Mouse (Mus musculus) left cerebral cortex, adult 11 months (tissue): ENCODE measurements around the gene Ldlr.
"Not testable (repeated sequence)": the region's sequence is repeated elsewhere in the genome, so short reads cannot be mapped to it uniquely, and the experiment has no call there.

Experiments
- DNase-seq: peaks from one replicate; pipeline ENCODE4 v3.0.0; 2022; ENCODE audit warnings: low spot score

The Ldlr gene

DNA sequence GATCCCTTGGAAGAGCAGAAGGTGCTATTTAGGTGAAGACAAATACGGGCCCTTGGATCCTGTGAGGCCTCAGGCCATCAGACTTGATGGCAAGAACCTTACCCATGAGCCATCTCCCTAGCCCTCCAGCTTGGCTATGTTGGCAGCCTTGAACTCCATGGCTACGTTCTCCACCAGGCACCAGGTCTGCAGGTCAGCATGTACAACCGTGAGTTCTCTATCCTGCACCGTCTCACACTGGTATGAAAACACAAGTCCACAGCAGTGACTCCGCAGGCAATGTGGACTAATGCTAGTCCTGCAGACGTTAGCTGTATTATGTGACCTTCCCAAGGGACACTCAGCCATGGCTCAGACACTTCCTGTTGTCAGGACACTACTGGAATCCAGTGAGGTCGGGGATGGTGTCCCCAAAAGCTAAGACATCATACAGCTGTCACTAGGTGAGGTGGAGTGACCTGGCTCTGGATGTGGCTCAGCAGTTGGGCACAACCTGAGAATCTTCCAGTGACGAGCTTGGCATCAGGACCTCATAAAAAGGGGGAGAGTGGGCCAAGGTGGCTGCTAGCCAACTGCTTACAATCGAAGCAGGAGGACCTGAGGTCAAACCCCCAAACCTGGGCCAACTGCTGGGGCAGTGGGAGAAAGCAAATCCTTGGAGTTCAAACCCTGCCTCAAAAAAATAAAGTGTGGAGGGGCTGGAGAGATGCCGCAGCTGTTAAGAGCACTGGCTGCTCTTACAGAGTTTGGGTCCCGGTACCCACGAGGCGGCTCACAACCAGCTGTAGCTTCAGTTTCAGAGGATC lies 31.4 kb downstream of the Ldlr start:
- DNase-seq = no peak

DNA sequence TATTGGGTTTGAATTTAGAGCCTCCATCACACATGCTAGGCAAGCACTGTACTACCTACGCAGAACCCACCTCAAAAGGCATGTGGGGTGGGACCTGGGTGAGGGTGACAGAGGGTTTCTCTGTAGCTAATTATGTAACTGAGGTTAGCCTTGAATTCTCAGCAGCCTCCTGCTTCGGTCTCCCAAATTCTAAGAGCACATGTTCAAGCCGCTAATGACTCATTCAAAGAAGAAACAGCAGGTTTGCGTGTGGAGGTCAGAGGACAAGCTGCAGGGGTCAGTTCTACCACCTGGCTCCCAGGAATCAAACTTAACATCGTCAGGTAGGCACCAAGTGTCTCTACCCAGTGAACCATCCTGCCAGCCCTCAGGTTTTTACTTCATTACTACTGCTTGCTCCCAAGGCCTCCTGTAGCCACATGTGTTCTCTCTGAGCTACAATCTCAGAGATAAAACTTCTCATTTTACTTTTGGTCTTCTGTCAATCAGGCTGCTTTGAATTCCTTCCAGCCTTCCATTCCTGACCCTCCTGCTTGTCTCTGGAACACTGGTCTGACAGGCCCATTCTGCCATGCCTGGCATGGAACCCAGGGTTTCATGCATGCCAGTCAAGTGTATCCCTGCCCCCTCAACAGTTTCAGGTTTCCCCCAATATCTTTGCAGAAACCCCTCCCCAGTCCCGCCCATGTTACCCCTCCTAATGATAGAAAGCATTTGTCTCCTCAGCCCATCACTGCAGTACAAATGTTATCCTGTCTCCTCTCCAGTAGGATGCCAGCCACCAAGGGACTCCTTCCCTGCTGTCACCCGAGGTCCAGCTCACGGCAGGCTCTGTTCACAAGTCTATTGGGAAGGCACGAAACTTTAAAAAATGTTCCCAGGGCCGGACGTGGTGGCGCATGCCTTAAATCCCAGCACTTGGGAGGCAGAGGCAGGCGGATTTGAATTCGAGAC lies 35.6 kb downstream of the Ldlr start:
- DNase-seq = no peak

DNA sequence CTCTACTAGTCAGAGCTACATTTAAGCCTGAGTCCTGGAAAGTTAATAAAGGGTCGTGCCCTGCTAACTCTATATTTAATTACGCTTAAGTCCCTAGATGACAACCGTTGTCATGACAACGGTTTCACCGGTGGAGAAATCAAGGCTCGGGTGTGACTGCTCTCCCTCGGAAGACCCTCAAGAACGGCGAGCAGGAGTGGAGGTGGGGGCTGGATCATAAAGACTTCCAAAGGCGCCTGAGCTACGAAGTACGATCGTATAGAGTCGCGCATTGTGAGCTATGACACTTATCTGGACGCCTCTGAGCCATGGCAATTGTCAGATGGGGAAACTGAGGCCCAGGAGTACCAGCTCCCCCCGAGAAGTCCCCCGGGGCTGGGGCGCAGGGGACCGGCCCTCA lies 36.4 kb downstream of the Ldlr start:
- no peak for DNase-seq

DNA sequence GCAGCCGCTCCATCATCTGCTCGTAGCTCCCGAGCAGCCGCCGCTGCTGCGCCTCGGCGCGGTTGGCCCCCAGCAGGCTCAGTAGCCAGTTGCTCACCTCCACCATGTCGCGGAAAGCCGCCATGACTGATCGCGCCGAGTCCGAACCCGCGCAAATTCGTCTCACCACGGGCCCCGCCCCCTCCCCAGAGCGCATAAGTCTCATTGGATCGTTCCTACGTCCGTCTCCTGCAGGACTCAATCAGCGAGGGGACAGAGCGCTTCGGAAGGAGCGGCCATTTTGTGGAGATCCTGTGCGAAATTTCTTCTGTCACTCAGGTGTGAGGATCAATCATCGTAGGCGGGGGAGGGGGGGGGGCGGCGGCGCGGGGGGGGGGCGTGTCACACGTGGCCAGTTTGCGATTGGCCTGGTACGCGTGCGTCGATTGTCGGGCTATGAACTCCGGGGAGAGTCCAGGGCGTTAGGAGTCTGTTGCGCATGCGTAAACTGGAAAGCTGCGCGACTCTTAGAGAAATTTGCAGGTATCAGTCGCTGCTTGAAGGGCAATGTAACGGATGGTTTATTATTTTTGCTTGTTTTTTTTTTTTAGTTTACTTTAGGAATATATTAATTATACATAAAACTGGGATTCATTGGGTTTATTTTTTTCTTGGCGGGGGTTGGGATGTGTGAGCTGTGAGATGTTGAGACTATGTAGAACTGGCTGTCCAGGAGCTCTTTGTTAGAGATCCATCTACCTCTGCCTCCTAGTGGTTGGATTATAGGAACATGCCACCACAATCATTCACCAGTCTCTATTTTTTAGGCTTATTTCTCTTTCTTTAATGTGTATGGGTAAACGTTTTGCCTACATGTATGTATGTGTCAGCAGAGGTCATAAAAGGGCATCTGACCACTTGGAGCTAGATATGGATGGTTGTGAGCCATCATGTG lies 37.1 kb downstream of the Ldlr start, which contains the start of gene Spc24:
TSS of gene Spc24 (minus strand) at position 149 of the 934 bp plus-strand sequence.
- peak; percentile 93 for DNase-seq

DNA sequence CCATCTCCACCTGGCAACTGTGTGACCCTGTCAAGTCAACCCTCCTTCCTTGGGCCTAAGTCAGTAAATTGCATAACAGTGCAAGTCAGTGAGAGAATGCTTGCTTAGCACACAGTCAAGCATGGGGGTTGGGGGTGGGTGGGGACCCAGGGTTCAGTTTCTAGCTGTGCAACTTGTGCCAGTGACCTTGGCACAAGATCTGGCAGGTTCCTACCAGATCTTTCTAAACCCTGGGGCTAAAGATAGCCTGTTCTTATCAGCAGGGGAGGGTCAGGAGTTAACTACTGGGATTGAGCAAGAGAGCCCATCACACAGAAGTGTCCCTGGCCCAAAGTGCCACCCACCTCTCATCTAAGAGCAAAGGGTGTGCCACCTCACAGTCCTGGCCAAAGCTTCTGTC lies 38.9 kb downstream of the Ldlr start:
- no peak for DNase-seq

GRCm38 (mm10) chr9:21764084-21764999 lies 41.1 kb downstream of the Ldlr start:
- no peak for DNase-seq

GRCm38 (mm10) chr9:21767896-21768295 lies 44.6 kb downstream of the Ldlr start:
- no peak for DNase-seq

DNA sequence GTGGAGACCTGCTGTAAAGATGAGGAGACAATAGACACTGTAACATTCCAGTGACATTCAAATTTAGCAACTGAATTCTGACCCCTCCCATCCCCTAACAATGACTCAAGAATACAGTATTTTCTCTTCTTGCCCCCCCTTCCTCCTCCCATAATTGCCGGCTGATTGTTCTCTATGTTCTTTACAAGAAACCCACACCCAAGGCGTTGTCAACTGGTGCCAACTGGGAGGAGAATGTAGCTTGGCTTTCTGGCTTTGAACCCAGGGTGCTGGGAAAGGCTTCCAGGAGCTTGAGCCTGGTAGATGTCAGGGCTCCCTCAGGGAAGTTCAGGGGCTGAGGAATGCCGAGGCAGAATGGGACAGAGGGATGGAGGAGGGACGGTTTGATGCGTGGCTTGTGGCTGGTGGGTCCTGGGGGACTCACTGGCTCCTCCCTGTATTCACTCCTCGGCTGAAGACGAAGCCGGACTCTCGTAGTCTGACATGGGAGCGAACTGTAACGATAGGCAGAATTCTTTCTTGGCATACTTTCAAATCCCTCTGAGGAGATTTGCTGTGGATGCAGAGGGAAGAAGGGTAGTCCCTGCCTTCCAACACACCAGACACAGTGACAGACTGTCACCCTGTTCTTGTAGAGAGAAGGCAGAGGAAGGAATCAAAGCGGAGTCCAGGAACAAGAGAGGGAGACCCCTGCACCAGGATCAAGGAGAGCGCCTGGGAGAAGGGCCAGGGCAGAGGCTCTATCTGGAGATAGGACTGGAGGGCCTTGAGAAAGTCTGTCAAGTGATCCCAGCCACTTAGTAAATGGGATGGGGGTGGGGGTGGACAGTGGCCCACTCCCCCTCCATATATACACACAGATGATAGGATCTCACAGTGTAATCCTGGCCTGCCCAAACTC lies 45.5 kb downstream of the Ldlr start:
- DNase-seq = no peak

DNA sequence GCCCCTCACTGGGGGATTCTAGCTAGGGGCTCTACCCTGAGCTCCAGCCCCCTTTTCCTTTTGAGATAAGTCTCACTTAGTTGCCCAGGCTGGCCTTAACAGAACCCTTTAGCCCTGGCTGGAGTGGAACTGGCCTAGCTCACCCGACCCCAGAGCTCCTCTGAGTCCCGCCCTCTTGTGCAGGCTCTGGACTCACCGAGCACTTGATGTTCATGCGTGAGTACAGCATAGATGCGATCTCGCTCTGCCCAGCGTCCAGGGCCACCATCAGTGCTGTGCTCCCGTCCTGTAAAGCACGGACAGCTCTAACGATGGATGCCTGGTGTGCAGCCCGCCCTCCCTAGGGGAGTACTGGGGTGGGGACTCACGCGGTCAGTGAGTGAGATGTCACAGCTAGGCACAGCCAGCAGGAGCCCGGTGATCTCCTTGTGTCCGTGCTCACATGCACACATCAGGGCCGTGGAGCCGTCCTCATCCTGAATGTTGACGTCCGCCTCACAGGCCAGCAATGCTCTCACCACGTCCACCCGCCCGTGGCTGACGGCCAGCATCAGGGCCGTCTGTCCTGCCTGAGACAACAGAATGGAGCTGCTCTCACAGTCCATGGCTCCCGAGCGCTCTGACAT lies 46.4 kb downstream of the Ldlr start:
- no peak for DNase-seq

DNA sequence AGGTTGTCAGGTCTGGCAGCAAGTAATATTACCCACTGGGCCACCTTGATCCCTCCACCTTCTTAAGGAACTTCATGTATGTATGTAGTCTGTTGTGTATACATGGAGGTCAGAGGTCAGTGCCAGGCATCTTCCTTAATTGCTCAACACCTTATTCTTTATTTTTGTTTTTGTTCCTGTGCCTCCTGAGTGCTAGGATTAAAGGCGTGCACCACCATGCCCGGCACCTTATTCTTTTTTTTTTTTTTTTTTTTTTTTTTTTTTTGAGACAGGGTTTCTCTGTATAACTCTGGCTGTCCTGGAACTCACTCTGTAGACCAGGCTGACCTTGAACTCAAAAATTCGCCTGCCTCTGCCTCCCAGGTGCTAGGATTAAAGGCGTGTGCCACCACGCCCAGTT lies 50.1 kb downstream of the Ldlr start:
- DNase-seq = not testable (repeated sequence)

- no peak for DNase-seq
Observed at GRCm38 (mm10) chr9:21774353-21774752, 51.1 kb downstream of the Ldlr start.

GRCm38 (mm10) chr9:21777726-21778125 lies 54.4 kb downstream of the Ldlr start:
- no peak for DNase-seq

- no peak for DNase-seq
Observed at GRCm38 (mm10) chr9:21781657-21782468, 58.6 kb downstream of the Ldlr start.

DNA sequence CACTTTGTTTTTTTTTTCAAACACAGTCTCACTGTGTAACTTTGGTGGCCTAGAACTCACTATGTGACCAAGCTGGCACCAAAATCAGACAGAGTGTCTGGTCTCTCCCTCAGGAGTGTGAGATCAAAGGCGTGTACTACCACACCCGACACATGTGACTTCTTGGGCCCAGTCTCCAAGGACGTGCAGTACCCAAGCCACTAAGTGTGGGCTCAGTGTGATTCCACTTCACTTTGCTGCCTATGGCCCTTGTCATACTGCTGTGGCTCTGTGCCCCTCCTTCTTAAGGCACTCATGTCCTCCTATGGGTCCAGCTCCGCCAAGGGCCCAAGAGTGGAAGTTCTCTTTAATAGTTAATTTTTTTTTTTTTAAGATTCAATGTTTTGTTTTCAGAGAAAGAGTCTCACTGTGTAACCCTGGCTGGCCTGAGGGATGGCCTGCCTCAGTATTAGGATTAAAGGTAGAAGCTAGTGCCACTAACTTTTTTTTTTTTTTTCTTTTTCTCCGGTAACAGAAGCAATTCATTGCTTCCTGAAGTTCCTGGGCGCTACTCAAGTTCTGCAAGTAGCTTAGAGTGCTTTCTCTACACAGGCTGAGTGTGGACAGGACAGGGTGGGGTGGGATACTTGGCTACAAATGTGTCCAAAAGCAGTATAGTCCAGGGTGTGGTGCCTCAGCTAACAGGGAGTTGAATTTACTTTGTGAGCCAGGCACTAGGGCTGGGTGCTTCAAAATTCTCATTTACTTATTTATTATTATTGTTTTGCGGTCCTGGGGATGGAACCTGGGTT lies 61.4 kb downstream of the Ldlr start:
- DNase-seq = no peak

GRCm38 (mm10) chr9:21786309-21786708 lies 63.0 kb downstream of the Ldlr start:
- DNase-seq = not testable (repeated sequence)

- no peak for DNase-seq
Observed at GRCm38 (mm10) chr9:21786906-21787305, 63.6 kb downstream of the Ldlr start.

DNA sequence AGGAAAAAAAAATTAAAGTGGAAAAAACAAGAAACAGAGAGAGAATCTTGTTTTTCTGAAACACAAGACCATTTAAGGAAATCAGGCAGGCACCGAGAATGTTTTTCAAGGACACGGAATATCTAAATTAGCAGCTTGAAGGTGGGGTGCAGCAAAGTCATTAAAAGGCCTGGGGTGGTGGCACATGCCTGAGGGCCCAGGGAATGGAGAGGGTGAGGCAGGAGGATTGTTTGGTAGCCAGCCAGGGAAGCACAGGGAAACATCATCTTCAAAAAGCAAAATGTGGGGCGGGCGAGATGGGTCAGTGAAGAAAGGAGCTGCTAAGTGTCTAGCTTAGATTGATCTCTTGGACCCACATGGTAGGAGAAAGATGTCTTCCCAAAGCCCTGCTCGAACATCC lies 64.4 kb downstream of the Ldlr start:
- DNase-seq = no peak
